In genomic region chr14:75238054-75238692, GRCm38 (mm10) we compare ENCODE assay signal across 1 mouse cellular context.
A peak's percentile ranks its signal among the peaks of the same experiment; 100 is the strongest.
TF ChIP-seq lines count a peak whose summit lies in the region.

No protein-coding gene starts in this region.

TF ChIP-seq in MEL, 35 proteins besides CTCF, POLR2A, EP300 and RAD21 (continued from another document):
- peak; percentile 52 for TF ChIP-seq ETS1 (IDR thresholded peaks at IDR 0.05; ENCODE audit: low read depth, low read length)
- no peak; the same call in 1 of the 2 replicates for TF ChIP-seq TAL1 (IDR thresholded peaks at IDR 0.05; ENCODE audit: low read length)
- TF ChIP-seq MYC (IDR thresholded peaks at IDR 0.05; ENCODE audit: low read depth, low read length) = no peak
- peak; percentile 61 for TF ChIP-seq ZNF384 (IDR thresholded peaks at IDR 0.05; ENCODE audit: low read depth, low read length)
- TF ChIP-seq MAFK (IDR thresholded peaks at IDR 0.05; ENCODE audit: borderline replicate concordance, low read depth, low read length) = no peak
- peak; percentile 69 for TF ChIP-seq GATA1 (IDR thresholded peaks at IDR 0.05; ENCODE audit: low read depth, low read length)
